Mouse (Mus musculus) neural tube, embryonic 13.5 days (tissue): ENCODE measurements around the gene Kif19a. TPM values are rescaled to one million over a fixed set of nuclear protein-coding genes. Genes with fewer than 3 reads are reported as not detected.

Experiments used
- ATAC-seq: fragments of 200-750 bp; cut with Nextera tagmentation; 2 replicates; pipeline ENCODE4 v1.8.0; 2017; ENCODE audit warnings: low read depth, mild to moderate bottlenecking, moderate TSS enrichment, moderate library complexity
- H3K27ac ChIP-seq: fragments of 300-500 bp; sonication (generic); replicated peaks from 2 replicates; pipeline ENCODE4 v1.5.1; 2015; ENCODE audit warnings: moderate library complexity, mild to moderate bottlenecking, inconsistent platforms
- H3K27me3 ChIP-seq: fragments of 300-500 bp; sonication (generic); 2 replicates; pipeline ENCODE4 v1.6.1; 2015; ENCODE audit warnings: mild to moderate bottlenecking, inconsistent platforms
- H3K36me3 ChIP-seq: fragments of 300-500 bp; sonication (generic); 2 replicates; pipeline ENCODE4 v1.6.1; 2015; ENCODE audit warnings: mild to moderate bottlenecking, inconsistent platforms
- H3K4me1 ChIP-seq: fragments of 300-500 bp; sonication (generic); replicated peaks from 2 replicates; pipeline ENCODE4 v1.6.1; 2015; ENCODE audit warnings: inconsistent platforms
- H3K4me2 ChIP-seq: fragments of 300-500 bp; sonication (generic); 2 replicates; pipeline ENCODE4 v1.6.1; 2015; ENCODE audit warnings: inconsistent platforms, mild to moderate bottlenecking, moderate library complexity
- H3K4me3 ChIP-seq: fragments of 300-500 bp; sonication (generic); 2 replicates; pipeline ENCODE4 v1.5.1; 2015; ENCODE audit warnings: mild to moderate bottlenecking, inconsistent platforms
- H3K9ac ChIP-seq: fragments of 300-500 bp; sonication (generic); 2 replicates; pipeline ENCODE4 v1.6.1; 2015; ENCODE audit warnings: moderate library complexity, mild to moderate bottlenecking, inconsistent platforms
- H3K9me3 ChIP-seq: fragments of 300-500 bp; sonication (generic); 2 replicates; pipeline ENCODE4 v1.6.1; 2016; ENCODE audit warnings: inconsistent platforms
- WGBS: fragments of 180-500 bp; shearing (Covaris S2); methylation state at CpG from one replicate; pipeline ENCODE4 v1.1.7; 2015; 5-methylcytosine and 5-hydroxymethylcytosine counted together
- polyA plus RNA-seq: library from polyadenylated mRNA; unstranded; fragments of >200 nt; fragmentation: Nextera tagmentation; extraction: Ambion mirVana; gene quantifications from 2 replicates; pipeline ENCODE4 v1.2.1, GENCODE M21; 2015

Kif19a gene
- polyA plus RNA-seq, 1 experiment from 2014 or later, result 1.6 TPM

DNA sequence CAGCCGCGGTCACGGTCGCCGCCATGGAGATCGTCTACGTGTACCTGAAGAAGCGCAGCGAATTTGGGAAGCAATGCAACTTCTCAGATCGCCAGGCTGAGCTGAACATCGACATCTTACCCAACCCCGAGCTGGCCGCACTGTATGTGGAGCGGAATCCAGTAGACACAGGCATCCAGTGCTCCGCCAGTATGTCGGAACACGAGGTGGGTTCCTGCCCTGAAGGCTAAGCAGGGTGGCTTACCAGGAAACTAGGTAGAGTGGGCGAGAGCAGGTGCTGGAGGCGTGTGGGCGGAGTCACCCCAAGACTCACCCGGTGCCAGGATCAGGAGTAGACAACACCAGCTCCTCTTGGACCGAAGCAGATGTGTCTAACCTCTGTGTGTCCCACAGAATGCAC, 32.3 kb upstream of the Kif19a start:
- H3K4me1 ChIP-seq, result peaks cover 12% of the 10 kb centered on the region
- no peaks in the 10 kb centered on the region for H3K27me3 ChIP-seq
- H3K9ac ChIP-seq, result no peak overlapping the region
- no peak overlapping the region for H3K4me2 ChIP-seq
- no peaks in the 10 kb centered on the region for H3K36me3 ChIP-seq
- 83% methylated on average over 22 of the region's 22 CpGs for WGBS
- ATAC-seq, result no peak
- no peak overlapping the region for H3K4me3 ChIP-seq
- H3K9me3 ChIP-seq, result no peaks in the 10 kb centered on the region
- no peak overlapping the region for H3K27ac ChIP-seq

DNA sequence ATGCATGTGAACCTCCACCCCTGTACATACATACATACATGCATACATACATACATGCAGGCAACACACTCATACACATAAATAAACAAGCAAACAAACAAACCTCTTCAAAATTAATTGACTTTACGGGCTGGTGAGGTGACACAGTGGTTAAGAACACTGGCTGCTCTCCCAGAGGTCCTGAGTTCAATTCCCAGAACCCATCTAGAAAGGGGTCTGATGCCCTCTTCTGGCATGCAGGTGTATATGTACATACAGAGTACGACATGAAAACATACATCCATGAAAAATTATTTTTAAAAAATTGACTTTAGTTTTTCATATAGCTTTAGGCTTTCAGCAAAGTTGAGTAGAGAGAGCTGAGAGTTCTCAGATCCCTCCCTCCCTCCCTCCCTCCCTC, 29.1 kb upstream of the Kif19a start:
- Histone ChIP-seq H3K36me3 (no peaks in the 10 kb centered on the region), H3K27ac (no peak overlapping the region), H3K9ac (no peak overlapping the region), H3K4me2 (no peak overlapping the region), H3K27me3 (0 out of 2 replicates have a peak, but pooled peaks cover 7% of the 10 kb centered on the region), H3K4me1 (peaks cover 11% of the 10 kb centered on the region), H3K4me3 (no peak overlapping the region), H3K9me3 (no peaks in the 10 kb centered on the region)
- no peak for ATAC-seq
- 91% methylated on average over 2 of the region's 2 CpGs for WGBS

DNA sequence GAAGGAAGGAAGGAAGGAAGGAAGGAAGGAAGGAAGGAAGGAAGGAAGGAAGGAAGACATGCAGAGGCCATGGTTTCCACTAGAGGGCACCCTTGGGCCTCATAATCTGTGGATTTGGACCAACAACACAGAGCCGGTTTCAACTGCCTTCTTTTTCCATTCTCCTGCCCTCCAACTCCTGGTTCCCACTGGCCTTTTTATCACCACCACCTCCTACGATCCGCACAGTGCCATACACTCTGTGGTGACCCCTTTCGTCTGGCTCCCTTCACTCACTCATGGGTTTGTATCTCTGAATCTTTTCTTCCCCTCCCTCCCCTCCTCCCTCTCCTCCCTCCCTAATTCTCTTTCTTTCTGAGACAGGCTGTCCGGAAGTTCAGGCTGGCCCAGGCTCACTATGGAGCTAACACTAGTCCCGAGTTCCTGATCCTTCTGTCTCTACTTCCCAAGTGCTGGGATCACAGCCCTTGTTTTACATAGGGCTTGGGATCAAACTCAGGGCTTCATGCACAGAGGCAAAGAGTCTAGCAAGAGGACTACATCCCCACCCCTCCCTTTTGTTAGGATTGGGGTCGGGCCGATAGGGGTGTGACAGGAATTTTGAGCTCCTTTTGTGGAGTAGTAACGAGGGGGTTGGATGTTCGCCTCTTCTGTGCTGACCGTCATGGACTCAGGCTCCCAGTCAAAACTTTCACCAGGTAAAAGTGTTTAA, 28.1 kb upstream of the Kif19a start:
- Histone ChIP-seq H3K9ac (no peak overlapping the region), H3K27me3 (0 out of 2 replicates have a peak, but pooled peaks cover 7% of the 10 kb centered on the region), H3K36me3 (no peaks in the 10 kb centered on the region), H3K4me1 (peaks cover 19% of the 10 kb centered on the region), H3K4me3 (no peak overlapping the region), H3K4me2 (no peak overlapping the region), H3K27ac (no peak overlapping the region), H3K9me3 (no peaks in the 10 kb centered on the region)
- 22% methylated on average over 11 of the region's 11 CpGs for WGBS
- peak; percentile 41; the same call in 1 of the 2 replicates for ATAC-seq

DNA sequence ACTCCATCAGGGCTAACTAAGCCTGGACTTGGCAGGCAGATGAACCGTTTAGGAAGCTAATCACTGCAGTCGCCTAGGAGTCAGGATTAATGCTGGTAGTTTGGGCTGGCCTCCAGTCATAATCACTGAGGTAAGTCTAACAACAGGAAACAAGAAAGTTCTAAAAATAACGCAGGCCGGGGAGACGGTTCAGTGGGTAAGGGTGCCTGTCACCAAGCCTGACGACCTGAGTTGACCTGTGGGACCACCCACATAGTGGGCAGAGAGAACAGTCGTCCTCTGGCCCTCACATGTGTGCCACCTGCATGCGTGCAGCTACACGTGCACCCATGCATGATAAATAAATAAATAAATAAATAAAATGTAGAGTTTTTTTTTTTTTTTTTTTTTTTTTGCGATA, 24.6 kb upstream of the Kif19a start:
- Histone ChIP-seq H3K36me3 (no peaks in the 10 kb centered on the region), H3K27ac (no peak overlapping the region), H3K4me3 (no peak overlapping the region), H3K27me3 (peaks cover 10% of the 10 kb centered on the region; the same call in 1 of the 2 replicates), H3K9me3 (no peaks in the 10 kb centered on the region), H3K4me1 (peaks cover 22% of the 10 kb centered on the region), H3K9ac (no peak overlapping the region), H3K4me2 (no peak overlapping the region)
- no peak for ATAC-seq
- WGBS, result 23% methylated on average over 10 of the region's 10 CpGs

DNA sequence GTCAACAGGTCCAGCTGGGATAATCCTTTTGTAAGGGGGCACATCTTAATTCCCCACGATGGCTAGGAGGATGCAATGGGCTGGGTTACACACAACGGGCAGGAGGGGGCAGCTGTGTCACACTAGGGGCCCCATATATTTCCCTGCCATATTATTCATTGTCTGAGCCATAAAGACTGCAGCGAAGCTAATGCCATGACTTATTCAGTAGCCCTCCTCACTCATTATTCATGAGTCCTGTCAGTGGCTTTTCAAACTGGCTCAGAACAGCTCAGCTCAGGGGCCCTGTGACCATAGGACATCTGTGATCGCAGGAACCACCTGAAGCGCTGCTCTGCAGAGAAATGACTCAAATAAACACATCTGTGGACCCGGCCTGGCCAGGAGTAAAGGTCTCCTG, 23.7 kb upstream of the Kif19a start:
- no peak overlapping the region for H3K4me3 ChIP-seq
- H3K27me3 ChIP-seq, result peaks cover 10% of the 10 kb centered on the region; the same call in 1 of the 2 replicates
- peaks cover 22% of the 10 kb centered on the region for H3K4me1 ChIP-seq
- H3K4me2 ChIP-seq, result no peak overlapping the region
- no peak overlapping the region; the same call in 1 of the 2 replicates for H3K27ac ChIP-seq
- H3K9me3 ChIP-seq, result no peaks in the 10 kb centered on the region
- no peak overlapping the region for H3K9ac ChIP-seq
- 8% methylated on average over 6 of the region's 6 CpGs for WGBS
- no peaks in the 10 kb centered on the region for H3K36me3 ChIP-seq
- peak; percentile 44; the same call in 1 of the 2 replicates for ATAC-seq

DNA sequence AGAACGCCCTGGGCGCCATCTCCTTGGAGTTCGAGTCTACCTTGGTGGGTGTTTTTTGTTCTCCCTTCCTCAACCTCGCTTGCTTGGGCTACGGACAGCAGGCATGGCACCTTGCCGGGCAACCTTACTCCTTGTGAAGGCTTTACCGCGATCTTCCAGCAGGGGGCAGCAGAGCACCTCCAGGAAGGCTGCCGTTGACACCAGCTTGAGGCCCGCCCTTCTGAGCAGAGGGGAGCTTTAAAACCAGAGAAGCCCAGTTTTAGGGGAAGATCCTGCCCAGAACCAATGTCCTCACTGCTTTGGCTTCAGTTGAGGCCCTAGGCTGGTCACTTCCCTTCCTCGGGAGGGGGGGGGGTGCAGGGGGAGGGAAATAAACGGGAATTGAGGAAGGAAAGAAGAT, 20.1 kb upstream of the Kif19a start:
- Histone ChIP-seq H3K4me1 (peaks cover 21% of the 10 kb centered on the region), H3K36me3 (no peaks in the 10 kb centered on the region), H3K27me3 (peaks cover 3% of the 10 kb centered on the region; the same call in 1 of the 2 replicates), H3K9ac (0 out of 2 replicates have a peak overlapping the region, but pooled peaks have one; percentile 43), H3K4me2 (peak overlapping the region; percentile 47), H3K4me3 (no peak overlapping the region), H3K27ac (no peak overlapping the region), H3K9me3 (no peaks in the 10 kb centered on the region)
- WGBS, result under 1% methylated on average over 12 of the region's 12 CpGs
- peak; percentile 60; the same call in 1 of the 2 replicates for ATAC-seq

DNA sequence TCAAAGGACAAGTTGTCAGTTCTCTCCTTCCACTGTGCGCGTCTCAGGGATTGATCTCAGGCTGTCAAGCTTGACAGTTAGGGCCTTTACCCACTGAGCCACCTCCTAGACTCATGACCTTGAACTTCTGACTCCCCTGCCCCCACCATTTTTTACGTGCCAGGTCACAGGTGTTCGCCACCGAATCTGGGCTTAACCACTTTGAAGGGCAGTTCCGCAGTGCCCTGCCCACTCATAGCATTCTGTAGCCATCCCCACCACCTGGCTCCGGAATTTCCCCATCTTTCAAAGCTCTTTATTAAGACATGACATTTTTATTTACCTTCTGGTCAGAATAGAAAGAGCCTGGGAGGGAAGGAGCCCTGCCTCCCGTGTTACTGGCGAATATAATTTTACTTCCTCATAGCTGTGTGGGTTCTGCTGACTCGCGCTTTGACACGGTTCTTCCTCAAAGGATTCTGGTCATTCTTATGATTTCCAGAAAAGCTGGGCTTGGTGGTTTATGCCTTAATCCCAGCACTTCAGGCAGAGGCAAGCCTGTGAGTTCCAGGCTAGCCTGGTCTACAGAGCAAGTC, 17.5 kb upstream of the Kif19a start:
- Histone ChIP-seq H3K9ac (no peak overlapping the region), H3K27me3 (peaks cover 3% of the 10 kb centered on the region; the same call in 1 of the 2 replicates), H3K9me3 (no peaks in the 10 kb centered on the region), H3K4me2 (no peak overlapping the region), H3K36me3 (no peaks in the 10 kb centered on the region), H3K4me3 (no peak overlapping the region), H3K4me1 (peaks cover 3% of the 10 kb centered on the region; the same call in 1 of the 2 replicates), H3K27ac (no peak overlapping the region)
- ATAC-seq, result no peak
- WGBS, result 67% methylated on average over 12 of the region's 12 CpGs

DNA sequence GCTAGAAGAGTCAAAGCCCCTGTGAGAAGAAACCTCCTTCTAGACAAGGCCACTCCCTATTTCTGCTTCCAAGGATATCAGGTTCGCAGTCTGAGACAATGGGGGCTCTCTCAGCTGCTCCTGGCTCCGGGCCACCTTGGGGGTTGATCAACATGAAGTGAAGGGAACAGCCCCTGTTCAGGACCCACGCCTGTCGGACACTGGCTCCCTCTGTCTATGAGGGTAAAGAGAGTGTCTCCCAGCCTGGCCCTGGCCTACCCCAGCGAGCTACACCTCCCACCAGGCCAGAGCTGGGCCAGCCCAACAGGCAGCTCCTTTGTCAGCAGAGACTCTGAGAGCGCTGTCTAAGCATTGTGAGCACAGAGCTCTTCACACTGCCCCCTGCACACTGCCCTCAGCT, 4.7 kb downstream of the Kif19a start:
- peak; percentile 64 for ATAC-seq
- WGBS, result 48% methylated on average over 6 of the region's 6 CpGs

DNA sequence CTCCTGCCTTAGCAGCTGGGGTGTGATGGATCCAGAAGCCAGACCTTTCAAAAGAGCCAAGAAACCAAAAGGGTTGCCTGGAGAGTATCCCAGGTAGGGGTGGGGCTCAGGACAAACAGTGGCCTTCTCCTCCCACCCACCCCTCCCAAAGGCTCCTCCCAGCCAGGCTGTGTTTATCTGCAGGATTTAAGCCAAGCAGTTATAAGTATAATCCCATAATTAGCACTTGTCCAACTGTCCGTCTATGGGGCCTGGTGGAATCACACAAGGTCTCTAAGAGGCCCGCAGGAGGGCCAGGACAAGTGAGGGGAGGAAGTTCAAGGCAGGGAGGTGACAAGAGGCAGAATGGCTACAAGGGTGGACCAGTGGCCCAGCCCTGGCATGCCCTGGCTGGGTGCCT, 6.7 kb downstream of the Kif19a start:
- Histone ChIP-seq H3K4me3 (no peak overlapping the region), H3K36me3 (no peaks in the 10 kb centered on the region), H3K9me3 (no peaks in the 10 kb centered on the region), H3K4me1 (peaks cover 14% of the 10 kb centered on the region), H3K9ac (no peak overlapping the region), H3K27me3 (peaks cover 6% of the 10 kb centered on the region), H3K27ac (no peak overlapping the region), H3K4me2 (no peak overlapping the region)
- ATAC-seq, result no peak
- WGBS, result 73% methylated on average over 2 of the region's 2 CpGs

More for the DNA sequence above, 4.7 kb downstream of the Kif19a start:
- no peak overlapping the region for H3K4me2 ChIP-seq
- peaks cover 24% of the 10 kb centered on the region for H3K4me1 ChIP-seq
- H3K9ac ChIP-seq, result no peak overlapping the region
- peak overlapping the region; percentile 2 for H3K27ac ChIP-seq
- peaks cover 22% of the 10 kb centered on the region for H3K27me3 ChIP-seq
- no peak overlapping the region for H3K4me3 ChIP-seq
- no peaks in the 10 kb centered on the region for H3K36me3 ChIP-seq
- H3K9me3 ChIP-seq, result no peaks in the 10 kb centered on the region

DNA sequence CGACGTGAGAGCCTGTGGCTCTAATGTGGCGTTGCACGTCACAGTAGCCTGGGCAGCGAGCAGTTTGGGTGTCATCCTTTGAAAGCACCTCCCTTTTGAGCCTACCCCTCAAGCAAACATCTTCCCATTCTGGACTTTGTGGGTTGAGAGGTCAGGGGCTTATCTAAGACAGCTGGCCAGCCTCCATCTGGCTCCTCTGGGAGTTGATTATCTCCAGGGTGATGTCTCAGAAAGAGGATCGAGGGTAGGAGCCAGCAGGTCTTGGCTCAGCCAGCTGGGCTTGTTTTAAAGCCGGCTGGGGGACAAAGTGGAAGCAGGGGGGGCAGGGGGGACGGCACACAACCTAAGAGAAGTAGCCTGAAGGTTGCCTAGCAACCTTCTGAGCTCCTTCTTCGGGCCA, 14.9 kb downstream of the Kif19a start:
- Histone ChIP-seq H3K27ac (no peak overlapping the region), H3K4me1 (peaks cover 12% of the 10 kb centered on the region), H3K9me3 (no peaks in the 10 kb centered on the region), H3K9ac (no peak overlapping the region), H3K4me3 (no peak overlapping the region), H3K27me3 (peaks cover 15% of the 10 kb centered on the region), H3K36me3 (no peaks in the 10 kb centered on the region), H3K4me2 (no peak overlapping the region)
- 48% methylated on average over 9 of the region's 9 CpGs for WGBS
- no peak for ATAC-seq

DNA sequence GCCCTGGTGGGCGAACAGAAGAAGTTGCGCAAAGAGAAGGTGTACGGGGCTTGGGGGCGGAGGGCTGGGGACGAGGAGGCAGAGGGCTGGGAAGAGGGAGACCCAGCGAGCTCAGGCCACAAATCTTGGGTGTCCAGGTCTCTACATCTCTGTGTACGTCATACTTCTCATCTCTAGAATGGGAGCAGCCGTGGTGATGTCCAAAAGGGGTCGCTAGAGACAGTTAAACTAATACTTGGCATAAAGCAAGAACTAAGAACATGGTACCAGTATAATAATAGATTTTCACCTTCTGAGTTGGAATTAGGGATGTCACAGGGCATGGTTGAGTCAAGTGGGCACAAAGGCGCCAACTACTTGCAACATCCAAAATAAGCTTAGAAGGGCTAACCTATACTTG, 20.7 kb downstream of the Kif19a start:
- H3K27ac ChIP-seq, result no peak overlapping the region
- peaks cover 56% of the 10 kb centered on the region for H3K27me3 ChIP-seq
- peak overlapping the region; percentile 62 for H3K9ac ChIP-seq
- H3K9me3 ChIP-seq, result no peaks in the 10 kb centered on the region
- H3K4me2 ChIP-seq, result peak overlapping the region; percentile 58
- no peak for ATAC-seq
- H3K36me3 ChIP-seq, result no peaks in the 10 kb centered on the region
- peak overlapping the region; percentile 31 for H3K4me3 ChIP-seq
- WGBS, result 48% methylated on average over 10 of the region's 10 CpGs
- H3K4me1 ChIP-seq, result peaks cover 31% of the 10 kb centered on the region

DNA sequence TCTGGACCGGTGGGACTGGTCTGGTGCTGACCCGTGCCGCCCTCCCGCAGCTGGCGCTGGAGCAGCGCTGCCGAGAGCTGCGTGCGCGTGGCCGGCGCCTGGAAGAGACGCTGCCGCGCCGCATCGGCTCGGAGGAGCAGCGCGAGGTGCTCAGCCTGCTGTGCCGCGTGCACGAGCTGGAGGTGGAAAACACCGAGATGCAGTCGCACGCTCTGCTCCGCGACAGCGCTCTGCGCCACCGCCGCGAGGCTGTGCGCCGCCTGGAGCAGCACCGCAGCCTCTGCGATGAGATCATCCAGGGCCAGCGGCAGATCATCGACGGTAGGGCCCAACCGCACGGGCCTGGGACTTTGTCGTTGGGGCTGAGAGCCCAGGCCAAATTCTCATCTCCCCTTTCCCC, 21.1 kb downstream of the Kif19a start:
- no peaks in the 10 kb centered on the region for H3K9me3 ChIP-seq
- ATAC-seq, result peak; percentile 66; the same call in 1 of the 2 replicates
- no peak overlapping the region; the same call in 1 of the 2 replicates for H3K27ac ChIP-seq
- H3K4me2 ChIP-seq, result peak overlapping the region; percentile 58
- H3K4me1 ChIP-seq, result peaks cover 34% of the 10 kb centered on the region
- H3K27me3 ChIP-seq, result peaks cover 56% of the 10 kb centered on the region
- WGBS, result 1% methylated on average over 43 of the region's 43 CpGs
- peak overlapping the region; percentile 31 for H3K4me3 ChIP-seq
- no peaks in the 10 kb centered on the region for H3K36me3 ChIP-seq
- peak overlapping the region; percentile 62 for H3K9ac ChIP-seq
